Mouse (Mus musculus): ENCODE measurements around the gene Cpm.

GRCm38 (mm10) chr10:117714928-117715500 is 85.7 kb downstream of the Cpm start:
- TF ChIP-seq CTCF (IDR thresholded peaks at IDR 0.05; ENCODE audit: borderline replicate concordance, insufficient read depth, low read depth, low read length) (no peak), POLR2A (IDR thresholded peaks at IDR 0.05; ENCODE audit: borderline replicate concordance, insufficient read depth, low read length) (no peak)

Data from cerebellum, adult 2 months (tissue).